ENCODE assay signal across 9 mouse cellular contexts in the genomic region with DNA sequence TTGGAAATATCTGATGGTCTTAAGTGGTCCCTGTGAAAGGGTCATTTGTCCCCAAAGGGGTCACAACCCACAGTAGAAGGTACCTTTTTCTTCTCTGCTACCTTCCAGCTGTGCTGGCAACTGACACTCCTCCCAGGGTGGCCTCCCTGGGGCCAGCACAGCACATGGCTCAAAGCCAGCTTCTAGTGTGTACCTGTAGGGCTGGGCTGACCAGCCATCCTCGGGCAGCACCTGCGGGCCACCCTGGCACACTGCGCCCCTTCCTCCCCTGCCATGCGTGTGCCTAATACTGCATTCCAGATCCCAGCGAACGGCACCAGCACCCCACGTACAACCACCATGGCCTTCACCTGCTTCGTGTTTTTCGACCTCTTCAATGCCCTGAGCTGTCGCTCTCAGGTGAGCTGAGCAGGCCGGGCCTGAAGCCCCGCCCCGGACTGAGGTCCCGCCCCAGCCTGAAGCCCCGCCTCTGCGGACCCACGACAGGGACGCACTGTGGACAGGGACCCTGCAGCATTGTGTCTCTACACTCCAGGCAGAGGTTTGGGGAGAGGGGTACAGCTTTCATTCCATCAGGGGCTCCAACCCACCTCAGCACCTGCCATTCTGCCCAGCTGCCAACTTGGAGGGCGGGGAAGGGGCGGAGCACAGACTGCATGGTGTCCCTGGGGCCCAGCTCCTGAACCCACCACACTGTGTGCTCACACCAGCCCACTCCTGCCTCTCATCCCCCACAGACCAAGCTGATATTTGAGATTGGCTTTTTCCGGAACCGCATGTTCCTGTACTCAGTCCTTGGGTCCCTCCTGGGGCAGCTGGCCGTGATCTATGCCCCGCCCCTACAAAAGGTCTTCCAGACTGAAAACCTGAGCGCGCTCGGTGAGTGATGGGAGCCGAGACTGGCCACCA. TPM values are rescaled to one million over a fixed set of nuclear protein-coding genes. Genes with fewer than 3 reads are reported as not detected.
A peak's percentile ranks its signal among the peaks of the same experiment; 100 is the strongest.
DNase-seq lines count a peak whose midpoint lies in the region; ATAC-seq and TF ChIP-seq lines count a peak whose summit lies in the region.
"Had no signal": no experiment of that assay in that cellular context is flagged by ENCODE, and none has a peak within 500 bp of the region (broad histone marks: within the 10 kb centered on the region; RNA-seq: fewer than 3 reads in every experiment).

No protein-coding gene starts in this region.

- peaks cover 27% of the 10 kb centered on the region for H3K27me3 ChIP-seq in limb, embryonic 10.5 days (ENCODE audit: low read depth, poor library complexity, severe bottlenecking)
- H3K27me3 ChIP-seq in midbrain, embryonic 15.5 days (replicated peaks), result no peaks in the 10 kb centered on the region
- no peaks in the 10 kb centered on the region for H3K27me3 ChIP-seq in cerebellum, adult 2 months (ENCODE audit: control insufficient read depth, insufficient read depth, low read length)

- WGBS in limb, embryonic 10.5 days, result 20% methylated on average over 28 of the region's 28 CpGs
- 23% methylated on average over 28 of the region's 28 CpGs for WGBS in midbrain, embryonic 15.5 days
- 25% methylated on average over 28 of the region's 28 CpGs for WGBS in cerebellum, adult 2 months

- H3K4me2 ChIP-seq in midbrain, embryonic 15.5 days, result peak overlapping the region; percentile 43

- TF ChIP-seq CTCF in cerebellum, adult 2 months (IDR thresholded peaks at IDR 0.05; ENCODE audit: borderline replicate concordance, insufficient read depth, low read depth, low read length), result no peak

- H3K36me3 ChIP-seq in limb, embryonic 10.5 days, result no peaks in the 10 kb centered on the region
- no peaks in the 10 kb centered on the region for H3K36me3 ChIP-seq in midbrain, embryonic 15.5 days (replicated peaks)

- no peak overlapping the region for H3K9ac ChIP-seq in midbrain, embryonic 15.5 days

- peak overlapping the region; percentile 14 for H3K27ac ChIP-seq in limb, embryonic 10.5 days
- no peak overlapping the region for H3K27ac ChIP-seq in midbrain, embryonic 15.5 days
- H3K27ac ChIP-seq in cerebellum, adult 2 months (ENCODE audit: insufficient read depth, low read length), result no peak overlapping the region

- DNase-seq in lung, adult 18-20 months, result peak; percentile 23 to 41
- no peak for DNase-seq in lung, postnatal 25 days (ENCODE audit: low spot score)
- no peak for DNase-seq in limb, embryonic 10.5 days (ENCODE audit: low spot score)
- no peak for DNase-seq in urinary bladder, postnatal 25 days (ENCODE audit: low spot score)
- no peak for DNase-seq in cerebellum, adult 2 months
- no peak for DNase-seq in Muller cell, postnatal 12 days (ENCODE audit: inconsistent ontology term)

- peak; percentile 72 for ATAC-seq in granulocyte monocyte progenitor cell, adult 5-6 weeks (replicated peaks; ENCODE audit: poor library complexity, severe bottlenecking)
- ATAC-seq in midbrain, embryonic 15.5 days (replicated peaks), result peak; percentile 64
- ATAC-seq: Patski had no signal

- peaks cover 27% of the 10 kb centered on the region for H3K4me1 ChIP-seq in limb, embryonic 10.5 days
- peaks cover 12% of the 10 kb centered on the region for H3K4me1 ChIP-seq in midbrain, embryonic 15.5 days
- H3K4me1 ChIP-seq in cerebellum, adult 2 months (ENCODE audit: control insufficient read depth, insufficient read depth, low read length), result peaks cover 7% of the 10 kb centered on the region

- TF ChIP-seq POLR2A in cerebellum, adult 2 months (IDR thresholded peaks at IDR 0.05; ENCODE audit: borderline replicate concordance, insufficient read depth, low read length), result no peak

- peak overlapping the region; percentile 46 for H3K4me3 ChIP-seq in limb, embryonic 10.5 days
- peak overlapping the region; percentile 20 for H3K4me3 ChIP-seq in midbrain, embryonic 15.5 days
- no peak overlapping the region for H3K4me3 ChIP-seq in cerebellum, adult 2 months (replicated peaks; ENCODE audit: insufficient read depth, low read depth, low read length)

- no peaks in the 10 kb centered on the region for H3K9me3 ChIP-seq in limb, embryonic 10.5 days (replicated peaks)
- H3K9me3 ChIP-seq in midbrain, embryonic 15.5 days, result no peaks in the 10 kb centered on the region

RNA-seq across cellular contexts. Expression of a gene that starts 22.7 kb away (rescaled TPM):
- total RNA-seq in granulocyte monocyte progenitor cell, adult 5-6 weeks (2014; fragmentation: Nextera tagmentation), result 7.5 and 11.2 TPM in 2 replicates
- 2.2 and 3.9 TPM in 2 replicates for total RNA-seq in granulocyte monocyte progenitor cell, adult 5-6 weeks (2017)
- 13.1 and 14.6 TPM in 2 replicates for polyA plus RNA-seq in limb, embryonic 10.5 days (2016; fragmentation: Nextera tagmentation; extraction: Ambion mirVana)
- polyA plus RNA-seq in midbrain, embryonic 15.5 days (2015; fragmentation: Nextera tagmentation; extraction: Ambion mirVana), result 11.4 and 11.8 TPM in 2 replicates
- polyA plus RNA-seq in cerebellum, adult 2 months (2012; rRNA removed), result 10.8 and 11.0 TPM in 2 replicates

RNA-seq across cellular contexts. Expression of a gene that starts 55.7 kb away (rescaled TPM):
- total RNA-seq in granulocyte monocyte progenitor cell, adult 5-6 weeks (2014; fragmentation: Nextera tagmentation), result not detected in 2 replicates
- total RNA-seq in granulocyte monocyte progenitor cell, adult 5-6 weeks (2017), result not detected in 2 replicates
- polyA plus RNA-seq in limb, embryonic 10.5 days (2016; fragmentation: Nextera tagmentation; extraction: Ambion mirVana), result 2.3 and 2.5 TPM in 2 replicates
- 0.11 and 0.19 TPM in 2 replicates for polyA plus RNA-seq in midbrain, embryonic 15.5 days (2015; fragmentation: Nextera tagmentation; extraction: Ambion mirVana)
- 0.28 and 0.35 TPM in 2 replicates for polyA plus RNA-seq in cerebellum, adult 2 months (2012; rRNA removed)

Comparison
In these comparisons a context has a peak if more than half of its experiments do, and no peak if none do; other contexts are left out.
1. DNase-seq: peak in lung, adult 18-20 months (2 of 2); none in lung, postnatal 25 days (single experiment), limb, embryonic 10.5 days (single experiment), urinary bladder, postnatal 25 days (single experiment), cerebellum, adult 2 months (0 of 2) and Muller cell, postnatal 12 days (single experiment).